Mouse (Mus musculus): ENCODE measurements around the gene Arhgap22. TPM values are rescaled to one million over a fixed set of nuclear protein-coding genes. Genes with fewer than 3 reads are reported as not detected.

The Arhgap22 gene
- total RNA-seq, 2 experiments from 2014 or later: 0.95 to 1.0 TPM

DNA sequence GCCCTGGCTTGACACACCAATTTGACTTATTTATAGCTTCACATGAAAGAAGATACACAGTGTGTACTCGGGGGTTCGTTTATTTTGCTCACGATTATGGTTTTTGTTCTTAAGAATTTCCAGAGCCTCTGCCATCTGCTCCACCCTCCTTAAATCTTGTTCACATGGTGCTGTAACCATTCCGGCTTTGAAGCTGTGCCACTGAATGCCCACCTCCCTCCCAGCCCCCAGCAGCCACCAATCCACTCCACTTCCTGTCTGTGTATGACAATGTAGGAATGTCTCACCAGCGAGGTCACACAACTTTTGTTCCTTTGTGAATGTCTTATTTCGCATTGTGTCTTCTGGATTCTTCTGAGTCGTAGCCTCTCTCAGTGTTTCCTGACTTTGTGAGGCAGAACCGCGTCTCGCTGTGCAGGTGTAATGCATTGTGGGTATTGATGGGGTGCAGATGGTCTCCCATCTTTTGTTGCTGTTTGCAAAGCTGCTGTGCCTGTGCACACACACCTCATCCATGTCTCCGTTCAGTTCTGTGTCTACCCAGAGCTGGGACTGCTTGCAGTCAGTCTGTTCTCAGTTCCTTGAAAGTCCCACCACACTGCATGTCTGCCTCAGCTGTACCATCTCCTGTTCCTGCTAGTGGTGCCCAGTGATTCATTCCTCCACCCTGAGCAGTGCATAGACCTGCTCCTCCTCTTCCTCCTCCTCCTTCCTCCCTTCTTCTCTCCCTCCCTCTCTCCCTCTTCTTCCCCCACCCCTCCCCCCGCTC lies 144.0 kb downstream of the Arhgap22 start:
- no peak for DNase-seq
- intact Hi-C loops (cut with DNase I): no loop called here

DNA sequence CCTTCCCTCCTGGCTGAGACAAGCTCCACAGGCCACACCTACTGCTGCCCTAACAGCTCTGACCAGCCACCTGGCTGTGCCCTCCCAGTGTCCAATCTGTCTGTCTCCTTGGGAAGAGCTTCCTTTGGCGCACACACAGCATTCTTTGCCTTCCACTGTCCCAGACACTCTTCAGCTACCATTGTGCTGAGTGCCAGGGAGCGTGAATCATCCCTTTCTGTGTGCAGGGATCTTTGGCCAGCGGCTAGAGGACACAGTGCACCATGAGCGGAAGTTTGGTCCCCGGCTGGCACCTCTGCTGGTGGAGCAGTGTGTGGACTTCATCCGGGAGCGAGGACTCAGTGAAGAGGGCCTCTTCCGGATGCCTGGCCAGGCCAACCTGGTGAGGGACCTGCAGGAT lies 145.1 kb downstream of the Arhgap22 start:
- no peak for DNase-seq
- intact Hi-C loops (cut with DNase I): no loop called here

DNA sequence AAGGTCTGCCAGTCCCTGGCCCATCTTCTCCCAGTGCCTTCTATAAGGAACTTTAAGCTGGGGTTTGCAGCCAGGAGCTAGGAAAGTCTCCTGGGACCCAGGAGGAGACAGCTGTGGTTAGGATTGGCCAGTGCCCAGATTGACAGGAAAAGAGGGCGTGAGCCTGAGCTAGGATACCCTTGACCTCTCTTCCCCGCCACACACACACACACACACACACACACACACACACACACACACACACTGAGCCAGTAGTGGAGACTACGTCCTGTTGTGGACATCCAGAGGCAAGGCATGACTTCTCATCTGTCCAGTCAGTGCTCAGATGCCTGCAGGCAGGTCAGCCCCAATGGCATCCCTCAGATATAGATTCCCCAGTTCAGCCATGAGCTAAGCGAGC lies 147.7 kb downstream of the Arhgap22 start:
- DNase-seq: no peak

DNA sequence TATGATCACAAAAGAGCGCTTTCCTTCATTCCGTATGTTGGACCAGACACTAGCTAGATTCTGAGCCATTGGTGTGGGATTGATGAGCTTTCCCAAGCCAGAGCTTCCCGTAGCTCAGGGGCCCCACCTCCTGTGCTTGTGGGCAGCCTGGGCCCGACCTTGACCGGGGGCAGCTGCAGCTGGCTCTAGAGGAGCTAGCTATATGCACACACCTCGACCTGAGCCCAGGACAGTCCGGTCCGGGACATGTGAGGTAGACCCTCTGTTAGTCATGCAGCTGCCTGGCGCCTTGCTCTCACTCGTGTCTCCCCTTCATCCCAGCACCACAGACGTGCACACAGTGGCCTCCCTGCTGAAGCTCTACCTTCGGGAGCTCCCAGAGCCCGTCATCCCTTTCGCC lies 148.3 kb downstream of the Arhgap22 start:
- no peak for DNase-seq
- intact Hi-C loops (cut with DNase I): no loop called here

More for the DNA sequence above, 147.7 kb downstream of the Arhgap22 start:
- intact Hi-C loops (cut with DNase I): no loop called here

DNA sequence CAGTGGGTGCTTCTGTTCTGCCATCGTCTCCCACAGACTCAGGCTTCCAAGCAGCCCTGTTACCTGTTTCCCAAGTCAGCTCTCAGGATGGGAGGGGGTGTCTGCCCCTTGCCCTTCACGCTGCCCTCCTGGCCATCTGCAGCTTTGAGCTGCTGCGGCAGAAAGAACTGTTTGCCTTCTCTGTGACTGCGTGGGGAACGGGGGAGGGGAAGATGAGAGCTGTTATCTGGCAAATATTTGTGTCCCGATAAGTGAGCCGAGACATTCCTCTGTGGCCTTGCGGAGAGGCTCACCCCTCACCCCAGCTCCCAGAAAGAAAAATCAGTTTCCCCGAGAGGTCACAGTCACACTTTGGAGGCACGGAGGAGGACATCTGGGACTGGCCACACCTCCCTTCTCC lies 149.0 kb downstream of the Arhgap22 start:
- no peak for DNase-seq
- intact Hi-C loops (cut with DNase I): no loop called here

DNA sequence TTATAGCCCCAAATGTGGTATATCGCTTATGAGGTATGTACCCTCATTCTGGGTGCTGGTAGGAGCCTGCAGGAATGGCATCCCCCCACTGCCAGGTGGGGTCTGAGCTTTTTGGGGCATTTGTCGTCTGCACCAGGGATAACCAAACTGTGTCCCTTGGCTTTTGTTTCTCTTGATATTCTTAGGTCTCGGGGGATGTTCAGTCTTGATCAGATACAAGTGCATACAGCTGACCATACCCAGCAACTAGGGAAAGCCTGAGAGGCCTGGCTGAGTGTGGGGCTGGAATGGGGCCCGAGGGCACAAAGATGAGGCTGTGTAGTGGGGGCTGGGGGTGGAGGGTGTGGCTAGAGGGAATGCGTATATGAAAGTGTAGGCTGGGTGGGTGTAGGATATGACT lies 149.8 kb downstream of the Arhgap22 start:
- no peak for DNase-seq
- intact Hi-C loops (cut with DNase I): no loop called here

DNA sequence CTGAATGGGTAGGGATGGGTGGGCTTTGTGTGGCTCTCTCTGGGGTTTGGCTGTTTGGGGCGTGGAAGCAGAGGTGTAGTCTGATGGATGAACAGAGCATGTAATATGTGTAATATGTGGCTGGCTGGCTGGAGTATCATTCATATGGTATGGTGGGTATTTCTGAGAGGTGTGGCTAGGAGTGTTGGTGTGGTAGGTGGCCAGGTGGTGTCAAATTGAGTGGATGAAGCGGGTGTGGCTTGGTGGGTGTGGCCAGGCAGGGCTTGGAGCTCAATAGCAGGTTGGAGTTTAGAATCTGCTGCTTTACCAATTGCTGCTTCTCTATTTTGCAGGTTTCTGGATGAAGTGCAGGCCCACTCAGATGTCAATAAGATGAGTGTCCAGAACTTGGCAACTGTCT lies 150.2 kb downstream of the Arhgap22 start:
- no peak for DNase-seq
- intact Hi-C loops (cut with DNase I): no loop called here

DNA sequence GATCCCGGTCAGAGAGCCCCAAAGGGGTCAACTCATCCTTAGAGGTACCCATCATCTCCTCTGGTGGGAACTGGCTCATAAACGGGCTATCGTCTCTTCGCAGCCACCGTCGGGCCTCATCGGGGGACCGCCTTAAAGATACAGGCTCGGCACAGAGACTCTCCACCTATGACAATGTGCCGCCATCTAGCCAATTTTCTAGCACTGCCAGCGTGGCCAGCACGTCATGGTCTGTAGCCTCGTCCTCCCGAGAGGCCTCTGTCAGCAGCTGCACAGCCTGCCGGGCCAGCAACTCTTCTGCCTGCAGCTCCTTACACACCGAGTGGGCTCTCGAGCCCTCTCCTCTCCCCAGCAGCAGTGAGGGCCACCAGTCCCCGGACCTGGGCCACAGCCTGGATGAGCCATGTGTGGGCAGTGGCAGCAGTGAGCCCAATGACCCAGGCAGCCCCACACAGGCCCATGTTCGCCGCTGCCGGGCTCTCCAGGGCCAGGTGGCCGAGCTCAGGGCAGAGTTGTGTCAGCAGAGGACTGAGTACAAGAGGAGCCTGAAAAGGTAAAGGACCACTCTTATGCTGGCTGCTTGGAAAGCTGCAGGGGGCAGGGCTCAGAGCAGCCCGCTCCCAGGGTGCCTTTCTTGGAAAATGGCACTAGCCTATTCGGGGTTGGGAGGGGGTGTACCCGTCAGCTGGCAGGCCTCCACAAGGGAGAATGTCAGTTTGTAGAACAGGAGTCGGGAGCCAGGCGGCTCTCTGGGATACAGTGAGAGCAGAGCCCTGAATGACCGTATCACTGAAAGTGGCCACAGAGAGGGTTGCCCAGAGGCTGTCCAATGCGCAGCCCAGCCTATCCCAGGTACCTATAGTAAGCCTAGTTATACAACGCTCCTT lies 153.3 kb downstream of the Arhgap22 start:
- intact Hi-C loops (cut with DNase I): no loop called here
- DNase-seq: no peak

DNA sequence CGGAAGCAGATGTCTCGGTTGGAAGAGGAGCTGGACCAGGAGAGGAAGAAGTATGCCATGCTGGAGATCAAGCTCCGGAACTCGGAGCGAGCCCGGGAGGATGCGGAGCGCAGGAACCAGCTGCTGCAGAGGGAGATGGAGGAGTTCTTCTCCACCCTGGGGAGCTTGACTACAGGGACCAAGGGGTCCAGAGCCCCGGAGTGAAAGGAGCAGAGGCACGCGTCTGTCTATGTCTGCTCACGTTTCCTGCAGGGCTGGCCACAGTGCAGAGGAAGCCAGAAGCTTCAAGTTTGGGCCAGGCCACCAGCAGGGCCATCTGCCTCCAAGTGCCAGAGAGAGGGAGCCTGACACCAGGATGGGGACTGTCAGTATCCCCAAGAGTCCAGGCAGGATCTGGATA lies 155.5 kb downstream of the Arhgap22 start:
- intact Hi-C loops (cut with DNase I): no loop called here
- DNase-seq: no peak

DNA sequence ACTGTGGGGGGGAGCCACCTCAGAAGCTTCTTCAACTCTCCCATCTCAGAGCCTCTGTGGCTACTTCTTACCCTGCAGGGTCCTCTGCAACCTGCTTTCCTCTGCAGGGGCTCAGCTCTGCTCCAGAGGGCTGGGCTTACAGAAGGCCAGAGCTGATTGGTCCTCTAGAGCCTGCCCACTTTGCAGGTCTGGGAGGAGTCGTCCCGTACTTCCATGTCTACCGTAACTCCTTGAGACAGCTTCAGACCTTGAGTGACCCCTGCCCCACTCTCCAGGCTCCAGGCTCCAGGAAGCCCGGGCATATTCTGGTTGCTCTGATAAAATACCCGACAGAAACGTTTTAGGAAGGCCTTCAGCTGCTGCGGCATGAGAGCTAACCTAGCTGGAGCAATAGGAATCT lies 156.2 kb downstream of the Arhgap22 start:
- intact Hi-C loops (cut with DNase I): loop anchor here (5.0 kb wide), 1 partner anchor 158 kb away; the partner anchor contains the start of gene Arhgap22
- no peak for DNase-seq

DNA sequence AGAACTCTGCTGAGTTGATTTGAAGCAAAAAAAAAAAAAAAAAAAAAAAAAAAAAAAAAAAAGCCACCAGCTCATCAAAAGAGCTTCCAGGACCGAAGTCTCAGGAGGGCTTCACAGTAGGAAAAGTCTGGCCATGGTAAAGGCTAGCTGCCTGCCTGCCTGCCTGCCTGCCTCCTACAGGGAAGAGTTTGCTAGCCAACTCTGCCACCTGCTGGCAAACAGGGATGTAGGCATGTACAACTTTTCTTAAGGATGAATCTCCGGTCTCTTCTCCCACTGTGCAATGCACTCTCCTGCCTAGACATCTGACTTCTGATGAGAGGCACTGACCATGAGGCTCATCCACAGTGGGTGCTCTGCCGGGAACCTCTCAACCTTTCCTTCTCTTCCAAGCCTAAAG lies 157.4 kb downstream of the Arhgap22 start:
- DNase-seq: peak; percentile 68 to 77
- intact Hi-C loops (cut with DNase I): loop anchor here (1.0 to 5.0 kb wide), 2 partner anchors 58 to 159 kb away; partner anchors contain the start of gene Arhgap22

DNA sequence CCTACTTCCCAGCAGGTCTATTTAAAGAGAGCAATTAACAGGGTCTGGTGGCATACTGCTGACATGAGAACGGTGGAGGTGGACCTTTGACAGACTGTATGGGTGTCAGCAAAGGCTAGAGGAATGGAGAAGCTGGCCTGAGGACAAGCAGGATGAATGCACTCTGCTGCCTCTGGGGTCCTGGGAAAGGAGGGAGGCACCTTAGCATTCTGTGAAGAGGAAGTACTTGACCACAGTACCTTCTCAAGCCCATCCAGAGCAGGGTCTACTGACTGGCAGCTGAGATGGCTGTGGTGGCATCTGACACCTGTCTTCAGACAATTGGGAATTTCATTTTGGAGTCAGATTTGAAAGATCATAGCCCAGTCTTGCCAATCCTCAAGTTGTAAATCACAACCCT lies 159.4 kb downstream of the Arhgap22 start:
- no peak for DNase-seq
- intact Hi-C loops (cut with DNase I): loop anchor here (5.0 kb wide), 1 partner anchor 161 kb away; the partner anchor contains the start of gene Arhgap22

DNA sequence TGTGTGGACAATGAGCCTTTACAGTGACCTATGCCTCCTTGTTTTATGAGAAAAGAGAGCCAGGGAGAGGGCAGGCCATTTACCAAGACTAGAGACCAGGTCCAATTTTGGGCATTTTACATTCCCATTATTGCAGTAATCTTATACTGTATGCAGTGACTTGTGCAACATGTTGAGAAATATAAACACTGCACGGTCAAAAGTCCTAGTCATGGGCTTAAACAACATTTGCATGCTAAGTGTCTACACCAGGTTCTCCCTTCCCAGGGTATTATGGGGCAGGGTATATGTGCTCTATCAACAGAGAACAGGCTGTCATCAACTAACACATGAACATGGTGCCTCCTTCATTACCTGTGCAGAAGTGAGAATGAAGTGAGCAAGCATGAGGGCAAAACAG lies 160.3 kb downstream of the Arhgap22 start:
- intact Hi-C loops (cut with DNase I): loop anchor here (5.0 kb wide), 1 partner anchor 162 kb away; the partner anchor contains the start of gene Arhgap22
- DNase-seq: no peak

DNA sequence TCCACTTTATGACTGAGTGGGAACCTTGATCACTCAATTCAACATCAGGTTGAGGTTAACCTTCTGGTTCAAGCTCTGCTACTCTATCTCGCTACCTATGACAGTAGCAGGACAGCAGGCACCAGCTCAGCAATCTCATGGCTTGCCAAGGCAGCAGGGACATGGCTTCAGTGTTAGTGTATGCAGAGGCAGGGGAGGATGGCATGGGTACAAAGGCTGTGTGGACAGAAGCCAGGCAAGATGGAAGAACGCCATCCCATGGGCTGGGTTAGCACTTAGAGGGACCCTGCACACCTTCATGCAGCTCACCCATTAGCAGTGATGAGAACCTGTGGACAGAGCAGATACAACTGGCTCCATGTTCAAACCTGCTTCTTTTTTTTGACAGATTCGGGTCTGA lies 163.4 kb downstream of the Arhgap22 start:
- DNase-seq: no peak
- intact Hi-C loops (cut with DNase I): no loop called here

DNA sequence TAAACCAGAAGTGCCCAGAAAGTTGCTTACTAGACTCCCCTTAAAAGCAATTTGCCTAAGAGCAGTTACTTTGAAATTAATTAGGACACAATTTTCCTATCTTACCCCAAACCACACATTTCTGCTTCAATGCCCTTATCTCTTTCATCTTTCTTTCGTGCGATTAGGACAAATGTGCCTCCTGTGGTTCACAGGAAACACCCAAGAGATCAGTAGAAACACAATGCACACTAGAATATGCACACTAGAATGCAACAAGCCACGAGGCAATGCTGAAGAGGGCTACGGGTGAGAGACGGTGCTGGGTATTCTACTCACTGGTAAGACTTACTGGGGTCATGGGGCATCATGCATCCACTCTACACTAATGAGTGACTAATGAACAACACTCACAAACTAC lies 164.9 kb downstream of the Arhgap22 start:
- intact Hi-C loops (cut with DNase I): no loop called here
- DNase-seq: no peak

DNA sequence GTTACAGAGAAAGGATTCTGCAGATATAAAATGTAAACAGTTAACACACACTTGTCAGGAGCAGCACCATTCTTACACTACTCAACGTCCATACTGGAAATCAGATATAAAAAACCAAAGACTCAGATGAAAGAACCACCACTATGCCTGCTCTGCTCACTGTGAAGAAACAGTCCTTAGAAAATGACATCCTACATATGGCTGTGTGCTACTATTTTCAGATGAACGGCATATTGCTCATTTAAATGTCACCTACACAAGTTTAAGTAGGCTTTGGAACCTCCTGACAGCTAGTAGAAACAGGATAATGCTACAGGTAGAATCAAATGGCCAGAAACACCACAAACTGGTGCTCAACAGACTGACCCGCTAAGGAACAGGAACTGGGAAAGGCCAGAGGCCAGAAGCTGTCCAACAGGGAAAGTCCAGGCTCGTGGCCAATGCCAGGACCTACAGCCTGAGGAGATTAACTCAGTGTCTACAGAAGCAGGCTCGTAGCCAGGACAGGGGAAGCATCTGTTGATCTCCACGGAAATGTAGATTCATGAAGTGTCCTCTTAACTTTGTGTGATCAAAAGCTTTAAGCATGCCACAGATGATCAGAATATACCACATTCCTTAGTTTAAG lies 167.1 kb downstream of the Arhgap22 start:
- intact Hi-C loops (cut with DNase I): no loop called here
- no peak for DNase-seq

DNA sequence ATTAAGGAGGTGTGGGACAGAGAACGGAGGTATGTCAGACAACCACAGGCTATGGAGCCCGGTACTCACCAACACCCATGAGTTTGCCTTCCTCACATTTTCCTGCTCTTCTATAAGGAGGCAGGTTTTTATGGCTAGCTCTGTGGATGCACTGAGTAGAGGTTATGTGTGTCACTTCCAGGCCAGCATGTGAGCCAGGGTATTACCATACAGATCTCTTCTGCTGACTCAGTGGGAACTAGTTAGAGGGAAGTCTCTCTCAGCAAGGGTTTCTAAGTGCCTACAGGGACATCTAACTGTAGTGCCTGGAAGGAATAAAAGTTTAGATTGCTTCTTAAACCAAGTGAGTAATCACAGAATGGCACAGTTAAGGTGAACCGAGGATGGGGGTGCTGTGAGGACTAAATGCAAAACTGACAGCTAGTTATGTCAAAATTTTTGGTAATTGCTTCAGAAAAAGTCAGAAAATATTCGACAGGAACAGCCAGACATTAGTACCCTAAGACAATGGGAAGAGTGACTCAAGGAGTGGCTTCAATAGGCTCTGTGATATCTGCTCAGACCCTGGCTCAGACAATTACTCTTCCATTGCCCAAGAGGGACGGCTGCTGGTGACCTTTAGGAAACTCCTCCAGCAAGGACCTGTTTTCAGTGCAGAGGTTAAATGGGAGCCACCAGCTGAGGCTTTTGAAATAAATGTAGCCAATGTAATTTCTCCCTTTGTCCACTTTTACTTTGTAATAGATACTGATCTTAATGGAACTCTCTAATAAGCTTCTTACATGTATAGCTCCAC lies 184.4 kb downstream of the Arhgap22 start:
- intact Hi-C loops (cut with DNase I): no loop called here
- no peak for DNase-seq

DNA sequence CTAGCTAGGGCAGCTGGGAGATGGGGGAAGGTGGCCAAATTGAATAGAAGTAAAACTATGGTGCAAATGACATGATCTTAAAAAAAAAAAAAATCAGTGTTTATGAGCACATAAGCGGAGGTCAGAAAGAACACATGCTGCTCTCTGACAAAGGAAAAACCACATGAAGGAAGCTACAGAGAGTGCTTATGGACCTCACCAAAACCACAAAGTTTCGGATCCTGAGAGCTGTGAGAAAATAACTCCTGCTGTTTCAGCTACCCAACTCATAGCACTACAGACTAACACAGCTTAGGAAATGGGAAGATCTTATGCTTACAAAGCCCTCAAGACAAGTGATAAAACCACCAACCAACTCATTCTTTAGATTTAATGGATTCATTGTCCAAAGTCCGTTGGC lies 186.2 kb downstream of the Arhgap22 start:
- no peak for DNase-seq
- intact Hi-C loops (cut with DNase I): no loop called here

DNA sequence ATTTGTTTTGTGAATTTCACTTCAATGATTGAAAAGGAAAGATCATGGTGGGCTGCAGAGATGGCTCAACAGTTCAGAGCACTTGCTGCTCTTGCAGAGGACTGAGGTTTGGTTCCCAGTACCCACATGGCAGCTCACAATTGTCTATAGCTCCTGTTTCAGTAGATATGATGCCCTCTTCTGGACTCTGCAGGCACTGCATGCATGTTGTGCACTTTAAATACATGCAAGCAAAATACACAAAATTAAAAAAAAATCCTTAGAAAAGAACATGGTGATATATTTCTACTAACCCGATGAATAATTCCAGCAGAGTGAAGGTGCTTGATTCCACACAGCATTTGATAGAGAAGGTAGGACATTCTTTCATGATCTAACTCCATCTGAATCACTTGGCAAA lies 188.5 kb downstream of the Arhgap22 start:
- DNase-seq: no peak
- intact Hi-C loops (cut with DNase I): no loop called here

DNA sequence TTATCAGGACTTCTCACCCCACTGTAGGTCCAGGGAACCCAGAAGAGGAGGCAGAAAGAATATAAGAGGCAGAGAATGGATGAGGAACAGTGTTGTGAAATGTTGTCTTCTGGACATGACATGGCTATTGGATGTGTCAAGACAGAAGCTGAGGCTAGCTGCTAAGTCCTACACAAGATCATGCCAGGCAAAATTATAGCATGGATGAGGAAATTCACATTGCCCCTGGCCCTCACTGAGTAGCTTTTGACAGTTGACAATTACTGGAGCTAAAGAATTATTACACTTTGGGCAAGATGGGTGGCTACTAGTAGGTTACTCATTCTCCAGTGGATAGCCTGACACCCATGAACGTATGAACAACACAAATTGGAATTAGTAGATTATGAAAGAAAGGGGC lies 201.9 kb downstream of the Arhgap22 start:
- intact Hi-C loops (cut with DNase I): no loop called here
- no peak for DNase-seq

Data from heart, postnatal 14 days (tissue).